Mouse (Mus musculus) kidney, postnatal 25 days (tissue): ENCODE results near the gene Rnf138rt1.

Experiments used
- DNase-seq, 2 experiments: peaks; one replicate each; pipeline ENCODE4 v3.0.0; 2021; ENCODE audit warnings: mixed read lengths in 2 of 2

The Rnf138rt1 gene

GRCm38 (mm10) chrX:163760617-163761434 is at the start of gene Rnf138rt1:
Gene Rnf138rt1 (minus strand): TSS chrX:163761329.
- peak; percentile 15 to 54 for DNase-seq

DNA sequence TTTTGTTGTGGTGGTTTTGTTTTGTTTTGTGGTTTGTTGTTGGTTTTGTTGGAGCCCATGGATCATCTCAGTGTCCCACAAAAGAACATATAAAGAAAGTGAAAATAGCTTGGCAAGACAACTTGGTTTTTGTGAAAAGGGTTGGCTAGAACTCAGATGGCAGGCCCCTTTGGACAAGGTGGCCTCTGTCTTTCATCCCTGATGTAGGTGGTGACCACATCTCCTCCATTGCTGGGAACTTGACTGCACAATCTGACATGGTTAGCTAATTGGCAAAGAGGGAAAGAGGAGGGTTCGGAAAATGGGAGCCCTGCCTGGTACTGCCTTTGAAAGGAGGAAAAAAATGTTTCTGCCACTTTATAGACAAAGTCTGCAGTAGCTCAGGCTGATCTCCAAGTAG is 46.1 kb upstream of the Rnf138rt1 start:
- DNase-seq: no peak

DNA sequence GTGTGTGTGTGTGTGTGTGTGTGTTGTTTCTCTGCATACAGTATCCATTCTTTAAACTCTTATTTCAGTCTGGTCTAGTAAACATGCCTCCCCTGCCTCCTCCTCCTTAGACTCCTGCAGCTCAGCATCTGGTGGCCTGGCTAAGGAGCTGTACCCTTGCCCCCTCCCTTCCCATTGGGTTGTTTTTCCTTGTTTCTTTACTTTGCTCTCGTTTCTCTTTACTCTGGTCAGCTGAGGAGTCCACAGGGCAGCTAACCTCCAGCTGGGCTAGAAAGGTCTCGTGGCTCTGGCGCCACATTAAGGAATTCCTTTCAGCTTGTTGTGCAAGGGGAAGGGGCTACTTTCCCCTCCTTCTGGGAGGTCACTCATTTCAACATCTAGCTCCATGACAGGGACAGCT is 5.2 kb upstream of the Rnf138rt1 start:
- no peak for DNase-seq

GRCm38 (mm10) chrX:163761435-163761828 is 303 bp upstream of the Rnf138rt1 start:
- DNase-seq: no peak

GRCm38 (mm10) chrX:163745996-163746395 is 15.1 kb downstream of the Rnf138rt1 start:
- no peak for DNase-seq

GRCm38 (mm10) chrX:163743896-163744295 is 17.2 kb downstream of the Rnf138rt1 start:
- DNase-seq: no peak

DNA sequence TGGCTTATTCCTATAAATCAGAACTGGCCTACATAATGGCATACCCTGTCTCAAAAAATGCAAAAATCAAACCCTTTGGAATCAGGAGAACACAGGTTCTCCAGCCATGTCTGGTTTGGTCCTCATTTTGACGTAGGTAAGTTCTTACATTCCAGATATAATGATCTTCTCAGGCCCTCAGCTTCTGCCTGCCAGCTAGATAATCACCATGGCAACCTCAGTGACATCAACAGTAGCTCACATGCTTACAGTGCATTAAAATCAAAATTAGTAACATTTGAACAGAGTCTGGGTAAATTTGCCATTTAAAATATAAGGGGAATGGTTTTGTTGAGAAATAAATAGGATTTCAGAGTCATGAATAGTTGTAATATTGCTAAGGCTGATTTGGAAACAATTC is 22.2 kb downstream of the Rnf138rt1 start:
- DNase-seq: no peak

GRCm38 (mm10) chrX:163734145-163734544 is 27.0 kb downstream of the Rnf138rt1 start:
- DNase-seq: no peak

GRCm38 (mm10) chrX:163723630-163724029 is 37.5 kb downstream of the Rnf138rt1 start:
- no peak for DNase-seq

GRCm38 (mm10) chrX:163722785-163723577 is 38.1 kb downstream of the Rnf138rt1 start:
- DNase-seq: no peak

GRCm38 (mm10) chrX:163720597-163720996 is 40.5 kb downstream of the Rnf138rt1 start:
- DNase-seq: no peak
